Mouse (Mus musculus) erythroid progenitor cell, adult 5-6 weeks (primary cell): ENCODE results near the gene Mpg. TPM values are rescaled to one million over a fixed set of nuclear protein-coding genes. Genes with fewer than 3 reads are reported as not detected.

Source experiments
- ATAC-seq: replicated peaks from 2 replicates; pipeline ENCODE4 v1.8.0; 2016; ENCODE audit warnings: moderate number of reproducible peaks, mild to moderate bottlenecking, moderate TSS enrichment, inconsistent platforms; ENCODE audit not compliant: poor library complexity, low FRiP score, severe bottlenecking
- total RNA-seq, 2 experiments: library from RNA; stranded (forward) in 1 of 2; stranded (reverse) in 1 of 2; fragments of 150-400 nt in 1 of 2; fragments of 186-747, 209-891 nt in 1 of 2; gene quantifications; 2 replicates each; pipeline versions ENCODE4 v1.2.3 to v1.2.4; 2015 to 2017; ENCODE audit warnings: low replicate concordance in 2 of 2

Gene Mpg
- total RNA-seq, 2 experiments from 2014 or later: 13.0 to 18.7 TPM

DNA sequence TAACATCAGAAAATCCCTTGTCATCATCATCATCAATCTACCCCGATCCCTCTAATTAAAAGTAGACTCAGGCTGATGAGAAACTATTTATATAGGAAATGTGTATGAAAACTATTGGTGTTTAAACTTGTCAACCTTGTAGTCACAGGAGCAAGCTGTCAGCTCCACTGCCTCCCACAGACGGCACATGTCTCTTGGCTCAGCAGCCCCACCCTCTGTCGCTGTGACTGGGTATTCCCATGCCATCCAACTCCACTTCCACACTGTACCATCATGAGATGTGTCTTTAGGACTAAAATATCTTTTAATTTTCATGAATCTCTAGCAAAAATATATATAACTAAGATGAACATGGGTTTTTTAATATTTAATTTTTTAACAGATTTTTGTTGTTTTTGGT is 22.0 kb downstream of the Mpg start:
- no peak for ATAC-seq

DNA sequence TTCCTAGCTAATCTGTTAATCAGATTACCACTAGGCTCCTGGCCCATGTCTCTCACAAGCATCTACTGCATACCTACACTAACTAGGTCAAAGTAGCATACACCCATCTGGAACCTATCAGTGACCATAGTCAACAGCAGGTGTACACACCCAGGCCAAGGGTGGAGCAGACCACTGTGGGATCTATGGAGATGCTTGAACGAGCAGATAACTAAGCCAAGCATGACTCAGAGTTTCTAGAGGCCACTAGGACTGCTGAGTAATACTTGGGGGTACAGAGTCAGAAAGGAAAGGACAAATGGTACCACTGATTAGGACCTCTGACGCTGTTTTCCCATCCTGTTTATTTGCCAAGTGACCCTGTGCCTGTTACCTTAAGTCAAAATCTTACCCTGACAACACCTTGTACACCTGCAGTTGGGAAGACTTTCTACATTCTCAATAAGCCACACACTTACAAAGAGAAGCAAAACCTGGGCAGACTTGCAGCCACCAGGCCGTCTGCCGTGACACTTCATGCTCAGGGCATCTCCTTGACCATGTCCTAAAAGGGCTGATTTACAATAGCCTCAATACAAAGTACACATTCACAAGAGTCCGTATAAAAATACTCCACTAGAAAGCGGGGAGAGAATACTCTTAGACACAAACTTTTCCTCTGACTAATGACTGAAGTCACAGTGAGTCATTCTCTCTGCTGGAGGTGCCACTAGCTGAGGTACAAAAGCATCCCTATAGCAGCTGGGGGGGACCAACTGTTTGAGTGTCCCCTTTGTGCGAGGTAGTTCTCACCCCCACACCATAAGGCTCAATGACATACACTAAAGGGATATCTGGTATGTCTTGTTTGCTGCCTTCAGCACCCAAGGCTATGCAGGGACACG is 24.8 kb downstream of the Mpg start:
- peak; percentile 84 for ATAC-seq

- no peak for ATAC-seq
Observed at GRCm38 (mm10) chr11:32253121-32253520, 26.8 kb downstream of the Mpg start.

DNA sequence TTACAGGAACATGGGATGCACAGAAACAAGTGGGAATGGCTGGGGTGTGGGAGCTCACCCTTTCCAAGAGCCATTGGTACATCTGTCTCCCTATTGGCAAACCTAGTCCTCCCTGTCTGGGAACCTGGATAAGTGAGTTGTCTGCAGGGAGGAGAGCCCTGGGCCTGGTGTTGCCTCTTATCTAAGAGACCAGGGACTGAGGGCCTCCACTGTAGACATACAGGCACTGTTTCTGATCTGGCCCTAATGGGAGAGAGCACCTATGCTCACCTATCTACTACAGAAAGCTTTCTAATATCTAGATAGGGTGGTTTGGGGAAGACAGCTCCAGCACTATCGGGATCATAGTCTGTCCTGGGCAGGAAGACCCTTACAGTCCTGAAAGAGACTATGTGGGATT is 29.8 kb downstream of the Mpg start:
- peak; percentile 93 for ATAC-seq

DNA sequence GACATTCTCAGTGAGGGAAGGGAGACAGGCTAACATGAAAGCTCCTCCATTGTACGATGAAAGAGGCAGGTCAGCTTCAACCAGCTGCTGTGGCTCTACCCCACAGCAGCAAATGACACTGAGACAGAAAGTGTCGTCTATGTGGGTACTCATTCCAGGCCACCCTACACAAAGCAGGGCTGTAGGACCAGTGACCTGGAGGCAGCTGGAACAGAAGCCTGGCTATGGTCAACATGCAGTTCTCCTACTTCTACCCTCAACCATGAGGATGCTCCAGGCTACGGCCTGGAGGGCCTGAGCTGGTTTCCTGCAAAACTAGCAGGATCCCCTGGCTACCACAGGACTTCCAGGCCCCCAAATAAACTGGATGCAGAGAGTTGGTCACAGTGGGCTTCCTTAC is 30.3 kb downstream of the Mpg start:
- ATAC-seq: peak; percentile 0; the same call in 1 of the 2 replicates

DNA sequence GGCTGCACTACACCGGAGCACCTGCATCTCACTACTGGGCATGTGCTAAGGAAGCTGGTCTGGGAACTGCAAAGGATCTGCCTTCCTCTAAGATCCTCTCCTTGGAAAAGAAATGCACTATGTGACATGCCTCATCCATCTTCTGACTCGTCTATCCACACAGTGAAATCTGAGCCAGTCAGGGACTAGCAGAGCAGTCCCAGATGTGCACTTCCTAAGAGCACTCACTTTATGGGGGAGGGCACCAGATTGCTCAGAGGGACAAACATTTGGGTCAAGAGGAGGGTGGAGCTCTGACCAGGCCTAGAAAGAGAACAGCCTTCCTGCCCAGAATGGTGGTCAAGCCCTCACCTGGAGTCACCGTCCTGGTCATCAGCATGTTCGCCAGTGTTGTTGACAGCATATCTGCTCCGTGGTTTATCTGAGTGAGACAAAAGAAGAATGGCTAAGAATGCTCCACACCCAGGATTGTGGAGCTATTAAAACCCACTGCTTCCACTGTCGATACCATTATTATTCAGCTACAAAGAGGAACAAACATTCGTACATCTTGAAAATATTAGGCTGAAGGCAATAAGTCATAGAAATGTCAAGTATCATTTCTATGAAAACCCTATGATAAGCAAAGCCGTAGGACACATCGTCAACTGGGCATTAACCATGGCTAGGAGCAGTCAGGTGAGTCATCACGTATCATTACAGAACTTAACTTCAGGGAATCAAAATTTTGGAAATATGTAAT is 36.5 kb downstream of the Mpg start:
- no peak for ATAC-seq

GRCm38 (mm10) chr11:32265117-32265738 is 38.9 kb downstream of the Mpg start:
- peak; percentile 60 for ATAC-seq

GRCm38 (mm10) chr11:32266194-32266593 is 39.9 kb downstream of the Mpg start:
- no peak for ATAC-seq

- ATAC-seq: no peak
Observed at GRCm38 (mm10) chr11:32266776-32267175, 40.5 kb downstream of the Mpg start.

DNA sequence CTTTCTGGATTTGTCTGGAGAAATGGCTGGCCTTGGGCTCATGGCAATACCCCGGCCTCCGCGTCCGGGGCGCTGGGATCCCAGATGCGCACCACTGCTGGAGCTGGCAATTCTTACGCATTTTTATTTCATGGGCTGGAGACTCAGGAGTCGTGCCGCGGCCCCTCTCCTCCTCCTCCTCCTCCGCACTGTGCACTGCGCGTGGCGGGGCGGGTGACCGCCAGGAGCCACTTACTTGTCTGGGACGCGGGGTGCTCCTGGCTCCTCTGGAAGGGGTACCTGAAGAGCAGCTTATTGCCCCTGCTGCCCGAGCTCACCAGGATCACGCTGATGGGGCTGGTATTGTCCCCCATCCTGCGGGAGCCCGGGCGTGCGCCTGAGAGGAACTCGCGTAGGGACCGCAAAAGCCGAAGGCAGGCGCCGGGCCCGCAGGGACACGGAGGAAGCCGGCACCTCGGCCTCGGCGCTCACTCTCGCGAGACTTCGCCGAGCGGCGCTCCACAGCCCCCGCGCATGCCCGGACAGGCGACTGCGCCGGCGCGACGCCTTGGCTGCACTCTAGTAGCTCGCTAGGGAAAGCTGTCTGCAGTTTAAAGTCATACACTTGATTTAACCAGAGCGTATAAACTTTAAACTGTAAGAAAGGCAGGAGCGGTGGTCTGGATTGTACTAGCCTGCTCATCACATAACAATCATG is 41.0 kb downstream of the Mpg start, which contains the start of gene Nprl3:
Gene Nprl3 (minus strand): TSS at position 520 of the 697 bp plus-strand sequence.
- ATAC-seq: peak; percentile 73

DNA sequence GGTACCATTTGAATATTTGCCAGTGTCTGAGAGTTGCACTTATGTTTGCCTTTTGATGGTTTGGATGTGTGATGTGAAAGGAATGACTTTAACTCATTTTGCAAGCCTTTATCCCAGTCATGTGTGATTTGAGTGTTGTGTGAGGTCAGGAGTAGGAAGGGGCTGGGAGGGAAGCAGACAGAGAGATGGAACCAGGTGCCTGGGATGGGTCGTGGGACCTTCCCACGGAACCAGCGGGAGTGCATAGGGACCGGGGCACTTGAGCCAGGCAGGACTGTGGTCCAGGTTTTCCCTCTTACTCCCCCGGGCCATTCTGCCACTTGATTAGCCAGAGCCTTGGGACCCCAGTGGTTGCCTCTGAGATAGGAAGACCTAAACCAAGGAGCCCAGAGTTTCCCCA is 41.7 kb downstream of the Mpg start:
- ATAC-seq: peak; percentile 10

- peak; percentile 76 for ATAC-seq
Observed at GRCm38 (mm10) chr11:32268952-32269351, 42.6 kb downstream of the Mpg start.

- ATAC-seq: no peak
Observed at GRCm38 (mm10) chr11:32271178-32271577, 44.9 kb downstream of the Mpg start.

DNA sequence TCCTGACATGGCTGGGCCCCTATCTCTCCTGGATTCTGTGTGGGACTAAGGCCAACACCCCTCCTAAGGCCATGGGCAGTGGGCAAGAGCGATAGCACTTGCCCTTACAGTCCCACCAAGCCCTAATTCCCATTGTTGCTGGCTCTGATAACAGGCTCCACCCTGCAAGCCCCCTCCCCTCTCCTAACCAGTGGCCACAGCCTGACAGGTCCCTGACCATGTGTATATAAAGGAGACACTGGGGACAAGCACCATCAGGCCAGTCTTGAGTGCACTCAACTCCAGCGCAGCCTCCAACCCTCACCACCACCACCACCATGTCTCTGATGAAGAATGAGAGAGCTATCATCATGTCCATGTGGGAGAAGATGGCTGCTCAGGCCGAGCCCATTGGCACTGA is 50.0 kb downstream of the Mpg start, which contains the start of gene Hba-x:
Gene Hba-x (plus strand): TSS at position 54 of the 400 bp plus-strand sequence.
- no peak for ATAC-seq

DNA sequence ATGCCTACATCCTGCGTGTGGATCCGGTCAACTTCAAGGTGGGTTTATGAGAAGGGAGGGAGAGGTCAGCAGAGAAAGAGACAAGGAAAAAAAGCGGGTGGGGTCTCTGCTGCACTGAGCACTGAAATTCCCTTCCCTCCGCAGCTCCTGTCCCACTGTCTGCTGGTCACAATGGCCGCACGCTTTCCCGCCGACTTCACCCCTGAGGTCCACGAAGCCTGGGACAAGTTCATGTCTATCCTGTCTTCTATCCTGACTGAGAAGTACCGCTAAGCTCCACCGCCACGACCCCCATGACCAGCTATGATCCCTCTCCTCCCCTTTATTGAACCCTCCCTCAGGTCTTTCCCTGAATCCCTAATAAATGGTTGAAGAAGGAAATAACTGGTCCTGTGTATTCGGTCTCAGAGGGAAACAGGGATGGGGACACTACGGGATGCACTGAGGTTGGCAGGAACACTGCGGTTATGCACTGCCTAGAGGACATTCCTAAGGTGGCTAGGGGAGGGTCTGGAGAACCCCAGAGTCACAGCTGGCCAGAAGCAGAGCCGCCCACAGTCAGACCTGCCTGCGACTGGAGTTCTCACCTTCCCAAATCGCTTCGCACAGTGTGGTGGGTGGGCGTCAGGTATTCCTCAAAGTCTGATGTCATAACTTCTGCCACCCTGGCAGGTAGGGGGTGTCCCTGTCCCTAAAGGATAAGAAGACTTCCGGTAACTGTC is 51.6 kb downstream of the Mpg start:
- no peak for ATAC-seq

- no peak for ATAC-seq
Observed at GRCm38 (mm10) chr11:32278458-32278957, 52.2 kb downstream of the Mpg start.

- no peak for ATAC-seq
Observed at GRCm38 (mm10) chr11:32280646-32281045, 54.3 kb downstream of the Mpg start.

- ATAC-seq: no peak
Observed at GRCm38 (mm10) chr11:32281416-32282144, 55.3 kb downstream of the Mpg start.
